Mouse (Mus musculus) lung, postnatal 0 days (tissue): ENCODE measurements at regions not wholly inside any gene's neighbourhood (a gene's known extent, or its start where the extent isn't known, plus 50 kb on each side); places are given as distances from the start of the nearest gene placed in this dataset.
A peak's percentile ranks its signal among the peaks of the same experiment; 100 is the strongest.

Source experiments
- ATAC-seq: fragments of 200-750 bp; cut with Nextera tagmentation; 2 replicates; pipeline ENCODE4 v1.8.0; 2017; ENCODE audit warnings: moderate library complexity
- DNase-seq: peaks from one replicate; pipeline ENCODE4 v3.0.0-alpha.2; 2016; ENCODE audit warnings: low spot score
- H3K27ac ChIP-seq: fragments of 300-500 bp; sonication (generic); 2 replicates; pipeline ENCODE4 v1.5.1; 2014; ENCODE audit warnings: antibody characterized with exemption, mild to moderate bottlenecking, low read length, mixed read lengths
- H3K27me3 ChIP-seq: fragments of 300-500 bp; sonication (generic); replicated peaks from 2 replicates; pipeline ENCODE4 v1.6.1; 2014; ENCODE audit warnings: low read length, mixed read lengths; ENCODE audit not compliant: insufficient read depth
- H3K36me3 ChIP-seq: fragments of 300-500 bp; sonication (generic); 2 replicates; pipeline ENCODE4 v1.6.1; 2014; ENCODE audit warnings: low read length, mixed read lengths; ENCODE audit not compliant: insufficient read depth
- H3K4me1 ChIP-seq: fragments of 300-500 bp; sonication (generic); 2 replicates; pipeline ENCODE4 v1.6.1; 2014; ENCODE audit warnings: antibody characterized with exemption, low read depth, low read length, mixed read lengths; ENCODE audit not compliant: insufficient read depth
- H3K4me2 ChIP-seq: fragments of 300-500 bp; sonication (generic); replicated peaks from 2 replicates; pipeline ENCODE4 v1.6.1; 2014; ENCODE audit warnings: low read depth, mild to moderate bottlenecking, low read length, moderate library complexity, mixed read lengths
- H3K4me3 ChIP-seq: fragments of 300-500 bp; sonication (generic); 2 replicates; pipeline ENCODE4 v1.5.1; 2014; ENCODE audit warnings: low read depth, low read length
- H3K9ac ChIP-seq: fragments of 300-500 bp; sonication (generic); replicated peaks from 2 replicates; pipeline ENCODE4 v1.6.1; 2014; ENCODE audit warnings: low read depth, mild to moderate bottlenecking
- H3K9me3 ChIP-seq: fragments of 300-500 bp; sonication (generic); 2 replicates; pipeline ENCODE4 v1.6.1; 2016; ENCODE audit warnings: low read length, mixed read lengths
- CTCF ChIP-seq: IDR thresholded peaks from 2 replicates; pipeline ENCODE4 v1.5.1; 2016; ENCODE audit warnings: antibody characterized with exemption, mild to moderate bottlenecking
- EP300 ChIP-seq: IDR thresholded peaks from 2 replicates; pipeline ENCODE4 v1.6.1; 2016; ENCODE audit warnings: antibody characterized with exemption, mild to moderate bottlenecking, control low read depth
- WGBS: fragments of 180-500 bp; shearing (Covaris S2); extraction: QIAGEN DNeasy Blood & Tissue Kit; methylation state at CpG from one replicate; pipeline ENCODE4 v1.1.7; 2014; 5-methylcytosine and 5-hydroxymethylcytosine counted together

DNA sequence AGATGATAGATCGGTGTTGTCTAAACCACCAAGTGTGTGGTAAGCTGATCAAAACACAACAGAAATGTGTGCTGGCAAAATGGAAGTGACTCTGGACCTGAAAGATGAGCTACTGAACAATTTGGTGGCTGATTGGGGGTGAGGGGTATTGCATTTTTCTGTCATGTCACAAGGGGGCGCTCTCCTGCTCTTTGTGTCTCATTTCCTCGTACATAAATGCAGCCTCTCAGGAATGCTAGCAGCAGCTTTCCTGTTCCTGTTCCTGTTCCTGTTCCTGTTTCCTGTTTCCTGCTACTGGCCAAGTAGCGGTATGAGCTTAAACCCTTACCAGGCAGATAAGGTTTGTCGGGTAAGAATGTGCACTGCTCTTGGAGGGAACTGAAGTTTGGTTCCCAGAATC lies 134.7 kb upstream of the Fstl4 start:
- WGBS: 45% methylated on average over 5 of the region's 5 CpGs
- no peaks in the 10 kb centered on the region for H3K27me3 ChIP-seq
- no peaks in the 10 kb centered on the region for H3K9me3 ChIP-seq
- H3K36me3 ChIP-seq: no peaks in the 10 kb centered on the region
- no peak for DNase-seq
- TF ChIP-seq EP300: no peak
- peak; percentile 54 for TF ChIP-seq CTCF
- no peak for ATAC-seq
- H3K4me2 ChIP-seq: no peak overlapping the region
- H3K4me3 ChIP-seq: no peak overlapping the region
- no peak overlapping the region for H3K27ac ChIP-seq
- no peak overlapping the region for H3K9ac ChIP-seq
- H3K4me1 ChIP-seq: no peaks in the 10 kb centered on the region

DNA sequence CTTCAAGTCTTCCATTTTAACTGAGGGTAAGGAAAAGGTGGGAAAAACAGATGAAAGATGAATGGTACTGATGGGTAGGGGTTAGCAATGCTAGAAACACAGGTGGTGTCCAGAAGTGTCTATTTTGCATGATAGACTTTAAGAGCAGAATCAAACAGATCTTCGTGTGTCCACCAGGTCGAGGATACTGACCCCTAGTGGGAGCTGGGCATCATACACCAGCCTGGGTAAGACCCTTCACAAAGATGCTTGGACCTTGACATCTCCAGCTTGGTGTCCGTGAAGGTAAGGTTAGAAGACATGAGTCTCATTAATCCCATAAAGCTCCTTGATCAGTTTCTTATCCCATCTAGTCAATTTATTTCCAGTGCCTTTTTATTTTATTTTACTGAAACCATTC lies 132.9 kb upstream of the Fstl4 start:
- Histone ChIP-seq H3K27ac (no peak overlapping the region), H3K4me1 (no peaks in the 10 kb centered on the region), H3K4me3 (no peak overlapping the region), H3K27me3 (no peaks in the 10 kb centered on the region), H3K4me2 (no peak overlapping the region), H3K36me3 (no peaks in the 10 kb centered on the region), H3K9me3 (no peaks in the 10 kb centered on the region), H3K9ac (no peak overlapping the region)
- ATAC-seq: no peak
- no peak for DNase-seq
- TF ChIP-seq EP300 (no peak), CTCF (peak; percentile 49)
- WGBS: 61% methylated on average over 3 of the region's 3 CpGs

DNA sequence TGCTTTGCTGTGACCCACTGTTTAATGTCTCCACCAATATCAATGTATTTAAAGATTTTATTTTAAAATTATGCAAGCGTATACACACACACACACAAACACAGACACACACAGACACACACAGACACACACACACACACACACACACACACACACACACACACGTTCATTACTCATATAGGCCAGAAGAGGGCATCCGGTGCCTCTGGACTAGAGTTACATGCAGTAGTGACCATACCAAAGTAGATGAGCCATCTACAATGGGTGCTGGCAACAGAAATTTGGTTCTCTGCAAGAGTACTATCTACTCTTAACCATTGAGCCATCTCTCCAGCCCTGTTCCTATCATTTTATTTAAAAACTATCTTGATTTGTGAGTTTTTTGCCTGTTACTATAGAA lies 130.2 kb upstream of the Fstl4 start:
- H3K36me3 ChIP-seq: no peaks in the 10 kb centered on the region
- DNase-seq (peak; percentile 14), ATAC-seq (0 out of 2 replicates have a peak, but pooled peaks have one; percentile 9)
- 64% methylated on average over 3 of the region's 3 CpGs for WGBS
- H3K4me1 ChIP-seq: no peaks in the 10 kb centered on the region
- H3K9ac ChIP-seq: no peak overlapping the region
- no peaks in the 10 kb centered on the region for H3K27me3 ChIP-seq
- no peak overlapping the region for H3K27ac ChIP-seq
- H3K9me3 ChIP-seq: no peaks in the 10 kb centered on the region
- H3K4me3 ChIP-seq: no peak overlapping the region
- no peak for TF ChIP-seq EP300
- TF ChIP-seq CTCF: peak; percentile 41; the same call in 1 of the 2 replicates
- no peak overlapping the region for H3K4me2 ChIP-seq

DNA sequence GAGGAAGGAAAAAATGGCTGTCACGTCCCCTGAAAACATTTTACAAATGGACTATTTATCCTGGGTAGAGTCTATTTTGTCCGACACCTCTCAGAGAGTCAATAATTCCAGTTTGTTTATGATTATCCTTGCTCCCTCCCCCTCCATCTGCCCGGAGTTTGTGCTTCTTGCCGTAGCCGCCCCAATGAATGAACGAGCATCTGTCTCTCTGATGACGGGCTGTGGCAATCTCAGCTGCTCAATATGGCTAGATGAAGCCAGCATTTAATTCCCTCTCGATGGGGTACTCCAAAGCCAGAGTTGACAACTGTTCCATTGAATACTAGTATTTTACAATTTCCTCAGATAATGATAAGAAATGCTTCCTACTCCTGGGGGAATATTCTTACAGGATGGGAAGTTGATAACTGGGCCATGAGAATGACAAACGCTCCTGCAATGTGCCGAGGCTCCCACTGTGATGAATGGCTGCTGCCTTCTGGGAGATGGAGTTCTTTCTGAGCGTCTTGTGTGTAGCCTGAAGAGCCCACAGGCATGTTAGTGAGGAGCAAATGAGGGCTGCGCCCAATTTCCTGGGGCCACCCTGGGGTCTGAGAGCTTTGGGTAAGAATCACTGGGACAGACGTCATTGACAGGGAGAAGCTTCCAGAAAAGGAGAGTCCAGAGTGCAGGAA lies 128.6 kb upstream of the Fstl4 start:
- H3K27ac ChIP-seq: no peak overlapping the region

DNA sequence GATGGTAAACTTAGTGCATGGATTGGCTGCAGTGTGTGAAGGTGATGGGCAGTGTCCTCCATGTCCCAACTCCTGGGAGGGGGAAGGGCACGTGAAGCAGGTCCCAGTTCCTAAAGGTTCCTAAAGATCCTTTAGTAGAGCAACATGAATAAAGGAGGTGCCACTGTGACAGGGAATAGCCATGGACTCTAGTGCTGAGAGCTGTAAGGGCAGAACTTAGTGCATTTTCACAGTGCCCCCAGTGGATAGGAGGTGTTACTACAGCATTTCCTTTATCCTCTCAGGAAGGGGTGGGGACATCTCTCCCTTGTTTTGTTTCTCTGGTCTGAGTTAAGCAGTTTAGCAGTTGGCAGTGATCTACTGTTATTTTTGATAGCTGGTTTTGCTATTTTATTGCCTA lies 125.5 kb upstream of the Fstl4 start:
- Histone ChIP-seq H3K9me3 (no peaks in the 10 kb centered on the region), H3K4me2 (no peak overlapping the region), H3K9ac (no peak overlapping the region), H3K4me3 (no peak overlapping the region), H3K27ac (no peak overlapping the region), H3K4me1 (no peaks in the 10 kb centered on the region), H3K36me3 (no peaks in the 10 kb centered on the region), H3K27me3 (no peaks in the 10 kb centered on the region)
- 94% methylated on average over 1 of the region's 1 CpGs for WGBS
- ATAC-seq (no peak), DNase-seq (no peak)
- no peak for TF ChIP-seq EP300
- peak; percentile 42; the same call in 1 of the 2 replicates for TF ChIP-seq CTCF

More for the DNA sequence above, 128.6 kb upstream of the Fstl4 start:
- TF ChIP-seq CTCF (no peak), EP300 (no peak)
- no peaks in the 10 kb centered on the region for H3K9me3 ChIP-seq
- no peaks in the 10 kb centered on the region for H3K4me1 ChIP-seq
- H3K27me3 ChIP-seq: no peaks in the 10 kb centered on the region
- no peaks in the 10 kb centered on the region for H3K36me3 ChIP-seq
- no peak overlapping the region for H3K4me3 ChIP-seq
- DNase-seq: no peak
- no peak for ATAC-seq
- H3K4me2 ChIP-seq: no peak overlapping the region
- WGBS: 48% methylated on average over 13 of the region's 13 CpGs
- H3K9ac ChIP-seq: no peak overlapping the region

DNA sequence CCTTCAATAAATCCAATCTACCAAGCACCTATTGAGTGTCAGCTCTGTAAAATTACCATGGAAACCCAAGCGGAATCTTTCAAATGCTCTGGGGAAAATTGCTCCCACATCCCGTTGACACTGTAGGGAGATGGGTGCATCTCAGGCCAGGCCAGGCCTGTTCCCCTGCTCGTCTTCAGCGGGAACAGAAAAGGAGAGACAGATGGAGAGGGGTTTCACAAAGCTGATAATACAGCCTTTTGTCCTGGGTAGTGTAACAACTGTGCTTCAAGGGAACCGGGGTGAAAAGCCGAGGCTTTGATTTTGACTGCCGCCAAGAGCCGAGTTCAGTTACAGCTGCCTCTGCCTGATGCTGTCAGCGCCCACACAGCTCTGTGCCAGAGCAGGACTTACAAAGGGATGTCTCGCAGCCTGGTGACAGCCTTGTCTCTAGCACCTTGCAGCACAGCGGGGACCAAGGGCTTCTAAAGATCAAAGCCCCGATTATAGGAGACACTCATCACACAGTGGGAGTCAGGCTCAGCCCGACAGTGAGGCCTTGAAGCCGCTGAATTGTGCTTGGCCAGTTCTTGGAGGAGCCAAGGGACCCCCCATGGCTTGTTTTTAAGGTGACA lies 122.6 kb upstream of the Fstl4 start:
- Histone ChIP-seq H3K9me3 (no peaks in the 10 kb centered on the region), H3K27me3 (no peaks in the 10 kb centered on the region), H3K4me2 (no peak overlapping the region), H3K9ac (no peak overlapping the region), H3K4me1 (no peaks in the 10 kb centered on the region), H3K4me3 (no peak overlapping the region), H3K36me3 (no peaks in the 10 kb centered on the region), H3K27ac (no peak overlapping the region)
- DNase-seq (no peak), ATAC-seq (no peak)
- WGBS: 29% methylated on average over 14 of the region's 14 CpGs
- no peak for TF ChIP-seq CTCF
- TF ChIP-seq EP300: no peak
